Mouse (Mus musculus) limb, embryonic 10.5 days (tissue): Measurements from ENCODE around the gene Zfp667. TPM values are rescaled to one million over a fixed set of nuclear protein-coding genes. Genes with fewer than 3 reads are reported as not detected.
"Not testable (repeated sequence)": the region's sequence is repeated elsewhere in the genome, so short reads cannot be mapped to it uniquely, and the experiment has no call there.

Source experiments
- DNase-seq: peaks from one replicate; pipeline ENCODE4 v3.0.0-alpha.2; 2017; ENCODE audit warnings: low spot score
- H3K27ac ChIP-seq: fragments of 300-500 bp; sonication (generic); 2 replicates; pipeline ENCODE4 v1.5.1; 2016; ENCODE audit warnings: mild to moderate bottlenecking
- H3K27me3 ChIP-seq: fragments of 300-500 bp; sonication (generic); 2 replicates; pipeline ENCODE4 v1.6.1; 2016; ENCODE audit warnings: low read depth, mild to moderate bottlenecking; ENCODE audit not compliant: poor library complexity, severe bottlenecking
- H3K36me3 ChIP-seq: fragments of 300-500 bp; sonication (generic); 2 replicates; pipeline ENCODE4 v1.6.1; 2016; ENCODE audit warnings: mild to moderate bottlenecking, moderate library complexity
- H3K4me1 ChIP-seq: fragments of 300-500 bp; sonication (generic); 2 replicates; pipeline ENCODE4 v1.6.1; 2016
- H3K4me3 ChIP-seq: fragments of 300-500 bp; sonication (generic); 2 replicates; pipeline ENCODE4 v1.5.1; 2016; ENCODE audit warnings: mild to moderate bottlenecking, moderate library complexity
- H3K9me3 ChIP-seq: fragments of 300-500 bp; sonication (generic); replicated peaks from 2 replicates; pipeline ENCODE4 v1.6.1; 2016; ENCODE audit warnings: mild to moderate bottlenecking
- WGBS: fragments of 180-500 bp; shearing (Covaris S2); methylation state at CpG from one replicate; pipeline ENCODE4 v1.1.7; 2016; 5-methylcytosine and 5-hydroxymethylcytosine counted together
- polyA plus RNA-seq: library from polyadenylated mRNA; unstranded; fragments of >200 nt; fragmentation: Nextera tagmentation; extraction: Ambion mirVana; gene quantifications from 2 replicates; pipeline ENCODE4 v1.2.1, GENCODE M21; 2016

The Zfp667 gene
- 5.2 and 6.4 TPM in 2 replicates for polyA plus RNA-seq

- Histone ChIP-seq H3K27ac (peak within 1 kb of the TSS; percentile 82), H3K4me1 (peaks cover 15% of the 10 kb centered on the region), H3K4me3 (peak within 1 kb of the TSS; percentile 65), H3K9me3 (no peaks in the 10 kb centered on the region), H3K36me3 (no peaks in the 10 kb centered on the region), H3K27me3 (no peaks in the 10 kb centered on the region)
- WGBS: 4% methylated on average over 50 of the region's 50 CpGs
- peak; percentile 98 for DNase-seq
Observed at GRCm38 (mm10) chr7:6285842-6286705, at the start of gene Zfp667. Gene Zfp667, plus strand, starts transcription at chr7:6286579.

GRCm38 (mm10) chr7:6239787-6240186 is 46.6 kb upstream of the Zfp667 start:
- Histone ChIP-seq H3K27ac (no peak overlapping the region), H3K9me3 (no peaks in the 10 kb centered on the region), H3K36me3 (no peaks in the 10 kb centered on the region), H3K4me3 (no peak overlapping the region), H3K27me3 (no peaks in the 10 kb centered on the region), H3K4me1 (peaks cover 11% of the 10 kb centered on the region)
- WGBS: 54% methylated on average over 11 of the region's 11 CpGs
- DNase-seq: no peak

- H3K9me3 ChIP-seq, H3K27me3 ChIP-seq, H3K27ac ChIP-seq, H3K36me3 ChIP-seq, H3K4me3 ChIP-seq: not testable (repeated sequence)
- peak; percentile 68 for DNase-seq
- H3K4me1 ChIP-seq: peaks cover 15% of the 10 kb centered on the region
- WGBS: 15% methylated on average over 1 of the region's 1 CpGs
Observed at GRCm38 (mm10) chr7:6240841-6241425, 45.4 kb upstream of the Zfp667 start.

GRCm38 (mm10) chr7:6244361-6245292 is 41.8 kb upstream of the Zfp667 start:
- WGBS: 27% methylated on average over 11 of the region's 11 CpGs
- peak; percentile 45 for DNase-seq
- H3K27me3 ChIP-seq: 0 out of 2 replicates have a peak, but pooled peaks cover 6% of the 10 kb centered on the region

GRCm38 (mm10) chr7:6252410-6252809 is 34.0 kb upstream of the Zfp667 start, which contains the start of gene Epp13:
Gene Epp13, plus strand, starts transcription at chr7:6252710.
- DNase-seq: no peak
- Histone ChIP-seq H3K36me3 (no peaks in the 10 kb centered on the region), H3K27ac (no peak within 1 kb of the TSS), H3K27me3 (no peaks in the 10 kb centered on the region), H3K9me3 (no peaks in the 10 kb centered on the region), H3K4me3 (no peak within 1 kb of the TSS), H3K4me1 (no peaks in the 10 kb centered on the region)
- 86% methylated on average over 6 of the region's 6 CpGs for WGBS

More at GRCm38 (mm10) chr7:6244361-6245292, 41.8 kb upstream of the Zfp667 start:
- H3K4me3 ChIP-seq: no peak overlapping the region
- H3K36me3 ChIP-seq: no peaks in the 10 kb centered on the region
- peaks cover 15% of the 10 kb centered on the region for H3K4me1 ChIP-seq
- H3K9me3 ChIP-seq: no peaks in the 10 kb centered on the region
- peak overlapping the region; percentile 42 for H3K27ac ChIP-seq

GRCm38 (mm10) chr7:6254451-6254850 is 31.9 kb upstream of the Zfp667 start:
- Histone ChIP-seq H3K9me3 (no peaks in the 10 kb centered on the region), H3K27ac (no peak overlapping the region), H3K36me3 (no peaks in the 10 kb centered on the region), H3K4me3 (no peak overlapping the region), H3K4me1 (no peaks in the 10 kb centered on the region), H3K27me3 (no peaks in the 10 kb centered on the region)
- WGBS: 96% methylated on average over 5 of the region's 5 CpGs
- no peak for DNase-seq

- Histone ChIP-seq H3K9me3 (0 out of 2 replicates have a peak, but pooled peaks cover 2% of the 10 kb centered on the region), H3K4me1 (no peaks in the 10 kb centered on the region), H3K36me3 (no peaks in the 10 kb centered on the region), H3K27ac (no peak overlapping the region), H3K4me3 (no peak overlapping the region), H3K27me3 (no peaks in the 10 kb centered on the region)
- WGBS: 89% methylated on average over 4 of the region's 4 CpGs
- no peak for DNase-seq
Observed at GRCm38 (mm10) chr7:6257386-6257785, 29.0 kb upstream of the Zfp667 start.

- Histone ChIP-seq H3K27me3 (no peaks in the 10 kb centered on the region), H3K9me3 (0 out of 2 replicates have a peak, but pooled peaks cover 2% of the 10 kb centered on the region), H3K27ac (no peak overlapping the region), H3K4me3 (no peak overlapping the region), H3K36me3 (no peaks in the 10 kb centered on the region), H3K4me1 (no peaks in the 10 kb centered on the region)
- no peak for DNase-seq
- 43% methylated on average over 16 of the region's 16 CpGs for WGBS
Observed at GRCm38 (mm10) chr7:6258232-6259220, 27.9 kb upstream of the Zfp667 start.

- H3K9me3 ChIP-seq, H3K27me3 ChIP-seq, H3K27ac ChIP-seq, DNase-seq, H3K4me1 ChIP-seq, H3K36me3 ChIP-seq, H3K4me3 ChIP-seq: not testable (repeated sequence)
- 47% methylated on average over 2 of the region's 2 CpGs for WGBS
Observed at GRCm38 (mm10) chr7:6260004-6260403, 26.4 kb upstream of the Zfp667 start.

GRCm38 (mm10) chr7:6262120-6262519 is 24.3 kb upstream of the Zfp667 start:
- Histone ChIP-seq H3K4me1 (no peaks in the 10 kb centered on the region), H3K36me3 (no peaks in the 10 kb centered on the region), H3K27me3 (no peaks in the 10 kb centered on the region), H3K27ac (no peak overlapping the region), H3K9me3 (0 out of 2 replicates have a peak, but pooled peaks cover 2% of the 10 kb centered on the region), H3K4me3 (no peak overlapping the region)
- no peak for DNase-seq
- 84% methylated on average over 3 of the region's 3 CpGs for WGBS

- DNase-seq: no peak
- no peaks in the 10 kb centered on the region for H3K36me3 ChIP-seq
Observed at GRCm38 (mm10) chr7:6262984-6263383, 23.4 kb upstream of the Zfp667 start.

More at GRCm38 (mm10) chr7:6262984-6263383, 23.4 kb upstream of the Zfp667 start:
- H3K9me3 ChIP-seq: 0 out of 2 replicates have a peak, but pooled peaks cover 2% of the 10 kb centered on the region
- H3K27me3 ChIP-seq: no peaks in the 10 kb centered on the region
- no peak overlapping the region for H3K4me3 ChIP-seq
- H3K4me1 ChIP-seq: no peaks in the 10 kb centered on the region
- H3K27ac ChIP-seq: no peak overlapping the region
- WGBS: 82% methylated on average over 4 of the region's 4 CpGs
